Mouse (Mus musculus): ENCODE measurements around the gene Tepsin. TPM values are rescaled to one million over a fixed set of nuclear protein-coding genes. Genes with fewer than 3 reads are reported as not detected.

Tepsin gene
- total and polyA plus RNA-seq, 2 experiments from 2014 or later = 14.8 to 25.8 TPM

DNA sequence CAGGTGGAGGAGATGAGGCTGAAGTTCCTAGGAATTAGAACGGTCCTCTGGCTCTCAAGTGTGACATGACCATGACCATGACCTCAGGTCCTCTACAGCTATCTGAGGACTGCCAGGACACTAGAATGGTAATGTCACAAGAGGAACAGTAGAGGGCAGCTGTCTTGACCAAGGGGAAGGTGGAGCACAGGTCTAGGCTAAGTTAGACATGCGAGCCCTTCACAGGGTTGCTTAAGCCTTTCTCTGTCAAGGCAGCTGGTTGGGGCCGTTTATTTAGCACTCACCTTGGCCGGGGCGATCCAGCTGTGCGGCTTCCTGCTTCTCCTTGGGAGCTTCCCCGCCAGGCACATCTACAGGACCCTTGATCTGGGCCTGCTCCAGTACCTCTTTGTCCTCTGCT lies 12.0 kb upstream of the Tepsin start:
- Histone ChIP-seq H3K4me1 (ENCODE audit: insufficient read depth) (no peaks in the 10 kb centered on the region), H3K4me2 (ENCODE audit: low read depth) (no peak overlapping the region), H3K9me3 (ENCODE audit: low read length) (no peaks in the 10 kb centered on the region), H3K36me3 (ENCODE audit: insufficient read depth) (peaks cover 40% of the 10 kb centered on the region), H3K4me3 (ENCODE audit: low read depth, low read length) (no peak overlapping the region), H3K27ac (ENCODE audit: low read depth, low read length) (no peak overlapping the region), H3K9ac (no peak overlapping the region), H3K27me3 (ENCODE audit: insufficient read depth, low read length) (no peaks in the 10 kb centered on the region)
- DNase-seq = no peak
- peak; percentile 9; the same call in 1 of the 2 replicates for TF ChIP-seq CTCF (IDR thresholded peaks at IDR 0.05; ENCODE audit: low read depth)
- WGBS = 73% methylated on average over 7 of the region's 7 CpGs
- ATAC-seq = no peak

- WGBS = 62% methylated on average over 14 of the region's 14 CpGs
- TF ChIP-seq CTCF (IDR thresholded peaks at IDR 0.05; ENCODE audit: low read depth) = no peak
- DNase-seq = no peak
These were observed 11.2 kb upstream of the Tepsin start for GRCm38 (mm10) chr11:120109558-120110210.

GRCm38 (mm10) chr11:120107796-120108195 lies 9.3 kb upstream of the Tepsin start:
- ATAC-seq = no peak

More at GRCm38 (mm10) chr11:120109558-120110210, 11.2 kb upstream of the Tepsin start:
- ATAC-seq = no peak
- Histone ChIP-seq H3K27ac (ENCODE audit: low read depth, low read length) (no peak overlapping the region), H3K4me3 (ENCODE audit: low read depth, low read length) (no peak overlapping the region), H3K4me1 (ENCODE audit: insufficient read depth) (no peaks in the 10 kb centered on the region), H3K4me2 (ENCODE audit: low read depth) (no peak overlapping the region), H3K9ac (no peak overlapping the region), H3K36me3 (ENCODE audit: insufficient read depth) (peaks cover 48% of the 10 kb centered on the region), H3K27me3 (ENCODE audit: insufficient read depth, low read length) (no peaks in the 10 kb centered on the region), H3K9me3 (ENCODE audit: low read length) (no peaks in the 10 kb centered on the region)

GRCm38 (mm10) chr11:120107026-120107425 lies 8.5 kb upstream of the Tepsin start:
- WGBS = 74% methylated on average over 2 of the region's 2 CpGs
- no peak for TF ChIP-seq CTCF (IDR thresholded peaks at IDR 0.05; ENCODE audit: low read depth)
- Histone ChIP-seq H3K9me3 (ENCODE audit: low read length) (no peaks in the 10 kb centered on the region), H3K4me2 (ENCODE audit: low read depth) (no peak overlapping the region), H3K4me3 (ENCODE audit: low read depth, low read length) (no peak overlapping the region), H3K27ac (ENCODE audit: low read depth, low read length) (no peak overlapping the region), H3K4me1 (ENCODE audit: insufficient read depth) (no peaks in the 10 kb centered on the region), H3K36me3 (ENCODE audit: insufficient read depth) (peaks cover 57% of the 10 kb centered on the region), H3K9ac (no peak overlapping the region), H3K27me3 (ENCODE audit: insufficient read depth, low read length) (no peaks in the 10 kb centered on the region)
- DNase-seq (no peak), ATAC-seq (no peak)

More at GRCm38 (mm10) chr11:120107796-120108195, 9.3 kb upstream of the Tepsin start:
- no peaks in the 10 kb centered on the region for H3K27me3 ChIP-seq (ENCODE audit: insufficient read depth, low read length)
- no peak overlapping the region for H3K4me2 ChIP-seq (ENCODE audit: low read depth)
- H3K9me3 ChIP-seq (ENCODE audit: low read length) = no peaks in the 10 kb centered on the region
- no peak overlapping the region for H3K4me3 ChIP-seq (ENCODE audit: low read depth, low read length)
- 85% methylated on average over 9 of the region's 9 CpGs for WGBS
- H3K36me3 ChIP-seq (ENCODE audit: insufficient read depth) = peaks cover 58% of the 10 kb centered on the region
- no peak for DNase-seq
- no peak overlapping the region for H3K27ac ChIP-seq (ENCODE audit: low read depth, low read length)
- no peaks in the 10 kb centered on the region for H3K4me1 ChIP-seq (ENCODE audit: insufficient read depth)
- no peak for TF ChIP-seq CTCF (IDR thresholded peaks at IDR 0.05; ENCODE audit: low read depth)
- no peak overlapping the region for H3K9ac ChIP-seq

DNA sequence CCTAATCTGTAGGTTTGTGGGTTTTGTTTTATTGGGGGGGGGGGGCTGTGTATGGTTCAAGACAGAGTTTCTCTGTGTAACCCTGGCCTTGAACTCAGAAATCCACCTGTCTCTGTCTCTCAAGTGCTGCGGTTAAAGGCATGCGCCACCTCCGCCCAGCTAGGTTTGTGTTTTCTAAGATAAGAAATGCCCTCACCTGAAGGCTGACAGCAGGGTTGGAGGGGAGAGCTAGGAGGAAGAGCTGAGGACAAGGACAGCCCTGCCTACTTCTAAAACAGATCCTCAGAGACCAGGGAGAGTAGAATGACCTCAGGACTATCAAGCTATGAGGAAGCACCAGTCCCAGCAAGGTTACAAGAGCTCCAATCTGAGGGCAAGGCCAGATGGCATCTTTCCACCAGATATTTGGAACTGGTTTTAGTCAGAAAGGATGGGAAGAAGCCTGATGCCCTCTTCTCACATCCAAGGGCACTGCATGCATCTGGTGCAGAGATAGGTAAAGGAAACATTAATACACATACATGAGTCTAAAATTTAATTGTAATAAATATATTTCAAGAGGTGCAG lies 5.0 kb upstream of the Tepsin start:
- Histone ChIP-seq H3K4me2 (ENCODE audit: low read depth) (no peak overlapping the region), H3K9ac (no peak overlapping the region), H3K4me3 (ENCODE audit: low read depth, low read length) (no peak overlapping the region), H3K27ac (ENCODE audit: low read depth, low read length) (no peak overlapping the region), H3K4me1 (ENCODE audit: insufficient read depth) (0 out of 2 replicates have a peak, but pooled peaks cover 2% of the 10 kb centered on the region), H3K36me3 (ENCODE audit: insufficient read depth) (peaks cover 39% of the 10 kb centered on the region), H3K9me3 (ENCODE audit: low read length) (no peaks in the 10 kb centered on the region), H3K27me3 (ENCODE audit: insufficient read depth, low read length) (no peaks in the 10 kb centered on the region)
- DNase-seq (no peak), ATAC-seq (no peak)
- 92% methylated on average over 3 of the region's 3 CpGs for WGBS
- TF ChIP-seq CTCF (IDR thresholded peaks at IDR 0.05; ENCODE audit: low read depth) = no peak

DNA sequence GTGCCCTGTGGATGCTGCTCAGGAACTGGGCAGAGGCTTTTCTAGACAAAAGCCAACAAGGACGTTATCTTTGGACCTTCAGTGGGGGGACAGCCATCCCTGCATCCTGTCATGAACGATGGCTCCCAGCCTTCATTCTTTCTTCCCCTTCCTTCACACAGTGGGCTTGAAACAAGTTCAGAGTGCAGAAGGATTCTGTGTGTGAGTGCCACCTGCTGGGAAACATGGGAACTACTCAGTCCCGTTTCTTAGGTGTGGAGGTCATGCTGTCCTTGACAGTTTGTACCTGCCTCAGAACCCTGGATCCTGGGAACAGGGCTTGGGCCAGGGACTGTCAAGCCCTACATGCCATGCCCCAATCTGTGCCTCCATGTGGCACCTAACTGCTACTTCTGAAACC lies 2.5 kb upstream of the Tepsin start:
- Histone ChIP-seq H3K27me3 (ENCODE audit: insufficient read depth, low read length) (no peaks in the 10 kb centered on the region), H3K9ac (no peak overlapping the region), H3K4me2 (ENCODE audit: low read depth) (no peak overlapping the region), H3K4me1 (ENCODE audit: insufficient read depth) (peaks cover 9% of the 10 kb centered on the region; the same call in 1 of the 2 replicates), H3K4me3 (ENCODE audit: low read depth, low read length) (no peak overlapping the region), H3K36me3 (ENCODE audit: insufficient read depth) (peaks cover 25% of the 10 kb centered on the region), H3K27ac (ENCODE audit: low read depth, low read length) (0 out of 2 replicates have a peak overlapping the region, but pooled peaks have one; percentile 21), H3K9me3 (ENCODE audit: low read length) (no peaks in the 10 kb centered on the region)
- TF ChIP-seq CTCF (IDR thresholded peaks at IDR 0.05; ENCODE audit: low read depth) = peak; percentile 86
- DNase-seq = peak; percentile 80
- 2% methylated on average over 3 of the region's 3 CpGs for WGBS
- no peak for ATAC-seq
